Mouse (Mus musculus): ENCODE measurements around the gene Defb43.

GRCm38 (mm10) chr14:62975046-62975445, 36.5 kb upstream of the Defb43 start:
- TF ChIP-seq TAL1 (IDR thresholded peaks at IDR 0.05; ENCODE audit: low read length) (no peak), GATA1 (IDR thresholded peaks at IDR 0.05; ENCODE audit: low read length) (no peak)

Measured in erythroblast, embryonic 14.5 days (primary cell).